Mouse (Mus musculus) small intestine, adult 2 months (tissue): ENCODE measurements at regions not wholly inside any gene's neighbourhood (a gene's known extent, or its start where the extent isn't known, plus 50 kb on each side); places are given as distances from the start of the nearest gene placed in this dataset.

ENCODE experiments used
- CTCF ChIP-seq: fragments of 200-500 bp; IDR thresholded peaks from 2 replicates; pipeline ENCODE4 v1.5.1; 2012; ENCODE audit warnings: low read depth, mild to moderate bottlenecking, control low read depth, inconsistent platforms, low read length, moderate library complexity, mixed read lengths; ENCODE audit not compliant: insufficient replicate concordance, insufficient read length; ENCODE audit errors: extremely low read depth
- POLR2A ChIP-seq: fragments of 200-500 bp; IDR thresholded peaks from 2 replicates; pipeline ENCODE4 v1.6.1; 2012; ENCODE audit warnings: low read depth, mild to moderate bottlenecking, control low read depth, inconsistent platforms, low read length, moderate library complexity

DNA sequence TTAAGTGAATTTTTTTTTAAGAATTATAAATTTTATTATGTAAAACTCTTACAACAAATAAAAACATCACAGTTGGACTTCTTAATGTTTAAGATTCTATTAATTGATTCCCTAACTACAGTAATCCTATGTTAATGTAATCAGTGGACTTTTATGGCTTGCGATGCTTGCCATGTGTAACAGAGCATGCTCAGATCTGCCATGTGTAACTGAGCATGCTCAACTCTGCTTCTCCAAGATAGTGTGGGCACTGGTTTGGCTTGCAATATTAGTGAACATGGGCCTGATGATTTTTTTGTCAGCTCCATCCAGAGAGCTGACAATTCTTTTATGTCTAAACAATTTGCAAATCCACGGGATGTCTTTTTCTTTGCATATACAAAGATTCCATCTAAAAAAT lies 66.4 kb upstream of the Tas2r119 start:
- no peak for TF ChIP-seq CTCF
- TF ChIP-seq POLR2A: no peak
